Mouse (Mus musculus): ENCODE measurements around the gene Methig1. TPM values are rescaled to one million over a fixed set of nuclear protein-coding genes. Genes with fewer than 3 reads are reported as not detected.
A peak's percentile ranks its signal among the peaks of the same experiment; 100 is the strongest.
"Not testable (repeated sequence)": the region's sequence is repeated elsewhere in the genome, so short reads cannot be mapped to it uniquely, and the experiment has no call there.

The Methig1 gene
- polyA plus RNA-seq, 1 experiment from 2014 or later, result not detected

DNA sequence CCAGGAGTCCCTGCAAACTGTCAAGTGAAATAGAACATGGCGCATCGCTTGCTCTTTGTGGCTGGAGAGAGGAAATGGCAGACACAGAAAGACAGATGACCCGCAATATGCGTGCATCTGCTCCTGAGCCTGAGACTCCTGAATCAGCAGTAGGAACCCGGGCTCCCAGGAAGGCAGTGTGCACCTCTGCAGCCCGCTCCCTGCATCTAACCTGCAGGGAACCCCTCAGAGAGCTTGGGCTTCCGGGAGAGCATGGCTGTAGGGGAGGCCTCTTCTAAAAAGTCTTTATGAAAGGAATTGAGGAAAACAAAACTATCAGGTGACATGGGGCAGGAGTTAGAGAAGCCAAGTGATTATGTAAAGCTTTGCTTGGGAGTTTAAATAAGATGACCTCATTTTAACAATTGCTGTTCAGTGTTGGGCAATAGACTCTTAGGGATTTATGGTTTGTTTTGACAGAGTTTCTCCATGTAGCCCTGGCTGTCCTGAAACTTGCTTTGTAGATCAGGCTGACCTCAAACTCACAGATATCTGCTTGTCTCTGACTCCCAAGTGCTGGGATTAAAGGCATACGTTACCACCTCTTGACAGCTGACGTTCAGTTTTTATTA, 32.5 kb upstream of the Methig1 start:
- Histone ChIP-seq H3K9me3 (replicated peaks) (no peaks in the 10 kb centered on the region), H3K4me1 (replicated peaks) (peaks cover 3% of the 10 kb centered on the region; the same call in 1 of the 2 replicates), H3K36me3 (no peaks in the 10 kb centered on the region), H3K27ac (no peak overlapping the region), H3K4me2 (no peak overlapping the region), H3K4me3 (no peak overlapping the region), H3K9ac (no peak overlapping the region), H3K27me3 (no peaks in the 10 kb centered on the region)
- ATAC-seq (replicated peaks; ENCODE audit: insufficient number of reproducible peaks, insufficient read depth, low FRiP score, low read depth), result no peak
- WGBS, result 61% methylated on average over 9 of the region's 9 CpGs

GRCm38 (mm10) chr15:100321134-100321533, 31.8 kb upstream of the Methig1 start:
- Histone ChIP-seq H3K36me3 (no peaks in the 10 kb centered on the region), H3K4me3 (no peak overlapping the region), H3K27me3 (no peaks in the 10 kb centered on the region), H3K4me1 (replicated peaks) (peaks cover 3% of the 10 kb centered on the region; the same call in 1 of the 2 replicates), H3K9me3 (replicated peaks) (no peaks in the 10 kb centered on the region), H3K9ac (no peak overlapping the region), H3K4me2 (no peak overlapping the region), H3K27ac (no peak overlapping the region)
- 37% methylated on average over 5 of the region's 5 CpGs for WGBS
- no peak for ATAC-seq (replicated peaks; ENCODE audit: insufficient number of reproducible peaks, insufficient read depth, low FRiP score, low read depth)

GRCm38 (mm10) chr15:100324021-100324591, 28.8 kb upstream of the Methig1 start:
- no peak for ATAC-seq (replicated peaks; ENCODE audit: insufficient number of reproducible peaks, insufficient read depth, low FRiP score, low read depth)
- Histone ChIP-seq H3K4me3 (no peak overlapping the region), H3K4me1 (replicated peaks) (peaks cover 3% of the 10 kb centered on the region; the same call in 1 of the 2 replicates), H3K9me3 (replicated peaks) (no peaks in the 10 kb centered on the region), H3K27ac (no peak overlapping the region), H3K9ac (no peak overlapping the region), H3K27me3 (no peaks in the 10 kb centered on the region), H3K4me2 (no peak overlapping the region), H3K36me3 (no peaks in the 10 kb centered on the region)
- WGBS, result 67% methylated on average over 12 of the region's 12 CpGs

DNA sequence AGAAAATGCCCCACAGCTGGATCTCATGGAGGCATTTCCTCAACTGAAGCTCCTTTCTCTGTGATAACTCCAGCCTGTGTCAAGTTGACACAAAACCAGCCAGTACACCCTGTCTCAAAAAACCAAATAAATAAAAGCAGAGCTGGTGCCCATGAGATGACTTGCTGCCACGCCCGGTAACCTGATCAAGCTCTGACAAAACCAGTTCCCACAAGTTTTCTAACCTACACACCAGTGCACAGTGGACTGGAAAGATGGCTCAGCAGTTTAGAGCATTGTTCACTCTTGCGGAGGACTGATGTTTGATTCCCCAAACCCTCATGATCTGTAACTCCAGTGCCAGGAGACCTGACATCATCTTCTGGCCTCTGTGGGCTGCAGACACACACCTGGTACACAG, 27.7 kb upstream of the Methig1 start:
- Histone ChIP-seq H3K27ac (no peak overlapping the region), H3K4me2 (no peak overlapping the region), H3K9ac (no peak overlapping the region), H3K36me3 (no peaks in the 10 kb centered on the region), H3K4me1 (replicated peaks) (peaks cover 2% of the 10 kb centered on the region; the same call in 1 of the 2 replicates), H3K4me3 (no peak overlapping the region), H3K27me3 (no peaks in the 10 kb centered on the region), H3K9me3 (replicated peaks) (no peaks in the 10 kb centered on the region)
- WGBS, result 82% methylated on average over 3 of the region's 3 CpGs
- ATAC-seq (replicated peaks; ENCODE audit: insufficient number of reproducible peaks, insufficient read depth, low FRiP score, low read depth), result no peak

DNA sequence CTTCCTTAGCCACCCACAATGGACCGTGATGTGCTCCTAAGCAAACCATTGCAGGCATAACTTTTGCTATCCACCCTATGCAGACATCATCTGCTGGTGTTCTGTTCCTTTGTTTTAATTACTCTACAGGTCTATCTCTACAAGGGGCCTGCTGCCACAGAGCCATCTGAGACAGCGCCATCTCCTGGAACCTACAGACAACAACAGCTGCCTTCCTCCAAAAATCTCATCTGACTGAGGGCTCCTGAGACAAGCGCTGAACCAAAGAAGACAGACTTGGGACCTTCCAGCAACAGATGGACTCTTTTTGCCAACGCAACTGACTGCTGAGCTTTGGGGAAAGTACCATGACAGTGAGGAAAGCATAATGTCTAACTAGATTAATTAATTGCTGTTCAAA, 24.9 kb upstream of the Methig1 start:
- WGBS, result 67% methylated on average over 4 of the region's 4 CpGs
- not testable (repeated sequence) for H3K27ac ChIP-seq; H3K9ac ChIP-seq; H3K9me3 ChIP-seq (replicated peaks); H3K4me2 ChIP-seq; H3K27me3 ChIP-seq; H3K36me3 ChIP-seq; H3K4me3 ChIP-seq; ATAC-seq (replicated peaks; ENCODE audit: insufficient number of reproducible peaks, insufficient read depth, low FRiP score, low read depth); H3K4me1 ChIP-seq (replicated peaks)

DNA sequence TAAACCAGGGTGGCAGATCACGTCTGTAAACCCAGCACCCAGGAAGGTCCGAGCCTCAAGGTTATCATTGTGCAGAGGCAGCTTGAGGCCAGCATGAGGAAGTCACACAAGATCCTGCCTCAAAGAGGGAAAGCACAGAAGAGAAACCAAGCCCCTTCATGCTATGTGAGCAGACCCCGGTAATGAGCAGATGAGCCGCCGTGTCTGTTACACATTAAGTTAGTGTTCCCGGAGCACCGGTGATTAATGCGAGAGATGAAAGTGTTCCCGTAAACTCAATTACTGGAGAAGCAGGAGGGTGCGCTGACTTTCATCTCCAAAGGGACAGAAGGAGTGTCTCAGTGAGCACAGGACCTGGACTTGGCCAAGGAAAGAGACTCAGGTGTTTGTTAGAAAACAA, 23.6 kb upstream of the Methig1 start:
- 79% methylated on average over 10 of the region's 10 CpGs for WGBS
- ATAC-seq (replicated peaks; ENCODE audit: insufficient number of reproducible peaks, insufficient read depth, low FRiP score, low read depth); H3K4me2 ChIP-seq; H3K27me3 ChIP-seq; H3K9me3 ChIP-seq (replicated peaks); H3K36me3 ChIP-seq; H3K9ac ChIP-seq; H3K27ac ChIP-seq; H3K4me1 ChIP-seq (replicated peaks); H3K4me3 ChIP-seq: not testable (repeated sequence)

- no peaks in the 10 kb centered on the region for H3K27me3 ChIP-seq
- no peak overlapping the region for H3K27ac ChIP-seq
- H3K9ac ChIP-seq, result no peak overlapping the region
- 88% methylated on average over 7 of the region's 7 CpGs for WGBS
- no peaks in the 10 kb centered on the region for H3K4me1 ChIP-seq (replicated peaks)
- no peaks in the 10 kb centered on the region for H3K36me3 ChIP-seq
- no peaks in the 10 kb centered on the region for H3K9me3 ChIP-seq (replicated peaks)
- no peak overlapping the region for H3K4me2 ChIP-seq
- ATAC-seq (replicated peaks; ENCODE audit: insufficient number of reproducible peaks, insufficient read depth, low FRiP score, low read depth), result no peak
- no peak overlapping the region for H3K4me3 ChIP-seq
These were observed 22.2 kb upstream of the Methig1 start for GRCm38 (mm10) chr15:100330739-100331138.

DNA sequence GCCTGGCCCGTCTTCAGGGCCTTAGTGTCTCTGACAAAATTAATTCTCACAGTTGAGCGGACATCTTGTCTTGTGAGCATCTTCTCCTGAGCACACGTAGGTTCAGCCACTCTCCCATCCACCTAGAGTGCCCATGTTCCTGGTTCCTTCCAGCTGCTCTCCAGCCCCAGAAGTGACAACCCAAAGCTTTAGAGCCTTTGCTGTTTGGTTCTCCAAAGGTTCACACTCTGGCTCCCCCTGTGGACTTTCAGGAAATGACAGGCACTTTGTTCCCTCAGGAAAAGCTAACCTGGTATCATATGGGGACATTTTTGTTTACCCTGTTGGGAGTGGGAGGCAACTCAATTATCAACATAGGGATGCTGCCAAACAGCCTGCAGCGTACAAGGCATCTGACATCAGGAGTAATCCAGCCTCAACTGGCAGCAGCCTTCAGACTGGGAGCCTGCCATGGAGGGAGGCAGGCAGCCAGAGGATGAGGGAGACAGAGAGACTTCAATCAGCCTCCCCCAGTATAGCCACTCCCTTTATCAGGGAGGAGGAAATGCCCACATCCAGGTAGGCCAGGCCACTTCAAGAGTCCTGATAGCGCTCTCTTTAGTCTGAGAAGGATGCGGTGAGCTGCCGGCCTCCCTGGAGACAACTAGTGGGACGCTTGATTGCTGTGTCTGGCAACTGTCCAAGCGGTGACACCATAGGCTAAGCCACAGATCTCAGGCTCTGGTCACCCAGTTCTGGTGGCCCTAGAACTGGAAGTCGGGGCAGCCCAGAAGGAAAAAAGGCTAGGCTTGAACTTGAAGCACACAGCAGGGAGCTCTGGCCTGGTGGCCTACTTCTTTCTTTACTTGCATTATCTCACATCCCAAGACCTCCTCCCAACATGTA, 20.6 kb upstream of the Methig1 start:
- 0 out of 2 replicates have a peak, but pooled peaks have one; percentile 18 for ATAC-seq (replicated peaks; ENCODE audit: insufficient number of reproducible peaks, insufficient read depth, low FRiP score, low read depth)
- WGBS, result 21% methylated on average over 2 of the region's 10 CpGs

GRCm38 (mm10) chr15:100334629-100335028, 18.3 kb upstream of the Methig1 start, which contains the start of gene Mettl7a3:
Gene Mettl7a3, plus strand, starts transcription at chr15:100334929.
- Histone ChIP-seq H3K27me3 (no peaks in the 10 kb centered on the region), H3K36me3 (no peaks in the 10 kb centered on the region), H3K27ac (no peak within 1 kb of the TSS), H3K4me2 (no peak within 1 kb of the TSS), H3K4me3 (no peak within 1 kb of the TSS), H3K4me1 (replicated peaks) (no peaks in the 10 kb centered on the region), H3K9me3 (replicated peaks) (no peaks in the 10 kb centered on the region), H3K9ac (no peak within 1 kb of the TSS)
- ATAC-seq (replicated peaks; ENCODE audit: insufficient number of reproducible peaks, insufficient read depth, low FRiP score, low read depth), result no peak
- 69% methylated on average over 10 of the region's 10 CpGs for WGBS

More for the DNA sequence above, 20.6 kb upstream of the Methig1 start:
- H3K9me3 ChIP-seq (replicated peaks); H3K27ac ChIP-seq; H3K4me1 ChIP-seq (replicated peaks); H3K4me3 ChIP-seq; H3K36me3 ChIP-seq; H3K9ac ChIP-seq; H3K4me2 ChIP-seq; H3K27me3 ChIP-seq: not testable (repeated sequence)

DNA sequence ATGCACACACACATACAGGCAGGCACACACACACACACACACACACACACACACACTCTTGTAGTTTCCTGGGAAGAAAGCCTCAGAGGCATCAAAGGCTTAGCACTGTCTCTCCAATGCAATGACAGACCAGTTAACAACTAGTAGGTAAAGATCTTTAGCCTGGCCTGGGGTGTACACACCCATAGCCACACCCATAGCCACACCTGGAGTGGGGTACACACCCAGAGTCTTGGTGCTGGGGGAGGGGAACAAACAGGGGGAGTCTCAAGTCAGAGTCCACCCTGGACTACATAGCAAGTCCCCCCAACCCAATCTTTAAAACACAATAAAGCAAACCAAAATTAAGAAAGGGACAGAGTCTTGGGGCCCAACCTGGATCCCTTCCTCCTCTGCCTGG, 15.6 kb upstream of the Methig1 start:
- not testable (repeated sequence) for H3K36me3 ChIP-seq

DNA sequence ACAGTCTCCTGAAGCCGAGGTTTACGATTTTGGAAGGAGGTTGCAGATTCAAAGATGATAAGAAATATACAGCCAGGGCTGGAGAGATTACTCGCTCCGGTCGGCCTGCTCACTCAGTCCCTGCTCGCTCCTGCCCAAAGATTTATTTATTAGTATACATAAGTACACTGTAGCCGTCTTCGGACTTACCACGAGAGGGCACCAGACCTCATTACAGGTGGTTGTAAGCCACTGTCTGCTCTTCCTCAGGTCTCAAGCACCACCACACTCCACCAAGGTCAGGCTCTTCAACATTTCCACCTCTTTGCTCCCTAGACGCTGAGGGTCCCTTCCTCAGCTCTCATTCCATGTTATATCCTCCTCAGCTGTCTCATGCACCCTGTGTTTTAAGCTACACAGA, 15.1 kb upstream of the Methig1 start:
- not testable (repeated sequence) for H3K9me3 ChIP-seq (replicated peaks); ATAC-seq (replicated peaks; ENCODE audit: insufficient number of reproducible peaks, insufficient read depth, low FRiP score, low read depth); H3K9ac ChIP-seq; H3K27ac ChIP-seq; H3K36me3 ChIP-seq; H3K4me3 ChIP-seq; H3K4me1 ChIP-seq (replicated peaks); H3K4me2 ChIP-seq; H3K27me3 ChIP-seq
- WGBS, result 36% methylated on average over 10 of the region's 10 CpGs

More for the DNA sequence above, 15.6 kb upstream of the Methig1 start:
- H3K4me2 ChIP-seq; H3K9me3 ChIP-seq (replicated peaks); H3K4me3 ChIP-seq; H3K9ac ChIP-seq; H3K27me3 ChIP-seq; H3K27ac ChIP-seq; H3K4me1 ChIP-seq (replicated peaks); ATAC-seq (replicated peaks; ENCODE audit: insufficient number of reproducible peaks, insufficient read depth, low FRiP score, low read depth): not testable (repeated sequence)

All from heart, embryonic 15.5 days (tissue).